Mouse (Mus musculus) myocyte (in vitro differentiated cells): Measurements from ENCODE around the gene Rfx4. TPM values are rescaled to one million over a fixed set of nuclear protein-coding genes. Genes with fewer than 3 reads are reported as not detected.

Experiments
- H3K27me3 ChIP-seq: one replicate; pipeline ENCODE4 v1.6.1; 2011; ENCODE audit not compliant: control insufficient read depth, insufficient read depth, insufficient read length
- H3K36me3 ChIP-seq: one replicate; pipeline ENCODE4 v1.6.1; 2011; ENCODE audit not compliant: control insufficient read depth, insufficient read depth
- H3K4me2 ChIP-seq: one replicate; pipeline ENCODE4 v1.6.1; 2011; ENCODE audit warnings: low read depth, control low read depth
- H3K4me3 ChIP-seq: one replicate; pipeline ENCODE4 v1.5.1; 2011; ENCODE audit warnings: mild to moderate bottlenecking, control low read depth, moderate library complexity
- H3K79me2 ChIP-seq: one replicate; pipeline ENCODE4 v1.6.1; 2011; ENCODE audit not compliant: control insufficient read depth, insufficient read depth
- H3ac ChIP-seq: one replicate; pipeline ENCODE4 v1.6.1; 2011; ENCODE audit not compliant: control insufficient read depth, insufficient read length
- CEBPB ChIP-seq: IDR thresholded peaks from 2 replicates; pipeline ENCODE4 v1.6.1; 2011; ENCODE audit warnings: mild to moderate bottlenecking, moderate library complexity; ENCODE audit not compliant: poor library complexity, insufficient read depth, severe bottlenecking
- E2F4 ChIP-seq: IDR thresholded peaks from one replicate; pipeline ENCODE4 v1.6.1; 2011; ENCODE audit warnings: mild to moderate bottlenecking, control low read depth, moderate library complexity; ENCODE audit not compliant: insufficient read depth
- MAX ChIP-seq: IDR thresholded peaks from one replicate; pipeline ENCODE4 v1.6.1; 2011; ENCODE audit warnings: low read depth, mild to moderate bottlenecking, control low read depth
- MYOD1 ChIP-seq, 3 experiments: IDR thresholded peaks; one replicate each; pipeline ENCODE4 v1.6.1; 2011; ENCODE audit warnings: control low read depth in 2 of 3, low read depth in 2 of 3, mild to moderate bottlenecking in 2 of 3, moderate library complexity in 1 of 3; ENCODE audit not compliant: insufficient read length in 2 of 3, control insufficient read depth in 1 of 3
- MYOG ChIP-seq, 3 experiments: IDR thresholded peaks; one replicate each; pipeline ENCODE4 v1.6.1; 2011; ENCODE audit warnings: control low read depth in 2 of 3, low read depth in 2 of 3, mild to moderate bottlenecking in 2 of 3; ENCODE audit not compliant: insufficient read length in 2 of 3, control insufficient read depth in 1 of 3, insufficient read depth in 1 of 3
- POLR2A ChIP-seq: IDR thresholded peaks from one replicate; pipeline ENCODE4 v1.6.1; 2011; ENCODE audit warnings: low read depth, mild to moderate bottlenecking, control low read depth, moderate library complexity; ENCODE audit not compliant: insufficient read length
- POLR2AphosphoS2 ChIP-seq: IDR thresholded peaks from one replicate; pipeline ENCODE4 v1.6.1; 2011; ENCODE audit warnings: low read depth, control low read depth; ENCODE audit not compliant: insufficient read length
- REST ChIP-seq: IDR thresholded peaks from one replicate; pipeline ENCODE4 v1.6.1; 2011; ENCODE audit warnings: mild to moderate bottlenecking, control low read depth, moderate library complexity; ENCODE audit not compliant: insufficient read depth, insufficient read length
- SRF ChIP-seq: IDR thresholded peaks from one replicate; pipeline ENCODE4 v1.6.1; 2011; ENCODE audit warnings: low read depth; ENCODE audit not compliant: control insufficient read depth, insufficient read length
- TCF12 ChIP-seq: IDR thresholded peaks from one replicate; pipeline ENCODE4 v1.6.1; 2011; ENCODE audit warnings: mild to moderate bottlenecking, control low read depth; ENCODE audit not compliant: poor library complexity, insufficient read depth, severe bottlenecking
- TCF3 ChIP-seq: IDR thresholded peaks from one replicate; pipeline ENCODE4 v1.6.1; 2011; ENCODE audit warnings: low read depth, control low read depth; ENCODE audit not compliant: insufficient read length
- USF1 ChIP-seq: IDR thresholded peaks from one replicate; pipeline ENCODE4 v1.6.1; 2011; ENCODE audit warnings: low read depth, mild to moderate bottlenecking, control low read depth, moderate library complexity
- polyA plus RNA-seq: library from polyadenylated mRNA; unstranded; fragments of >200 nt; fragmentation: generic; extraction: Trizol; gene quantifications from one replicate; pipeline ENCODE4 v1.2.1, GENCODE M21; 2012; ENCODE audit warnings: missing spikeins

The Rfx4 gene
- polyA plus RNA-seq, 1 experiment = 0.12 TPM

- Histone ChIP-seq H3K4me3 (no peak overlapping the region), H3K27me3 (peaks cover 4% of the 10 kb centered on the region), H3K4me2 (no peak overlapping the region), H3K36me3 (no peaks in the 10 kb centered on the region), H3K79me2 (no peaks in the 10 kb centered on the region), H3ac (no peak overlapping the region)
- TF ChIP-seq E2F4 (no peak), CEBPB (no peak), POLR2A (no peak), MYOD1 (IDR thresholded peaks at IDR 0.05; ENCODE audit: control insufficient read depth in 1 of 3, insufficient read length in 2 of 3, low read depth in 2 of 3) (no peak), MAX (no peak), SRF (no peak), TCF3 (no peak), TCF12 (no peak), USF1 (no peak), MYOG (IDR thresholded peaks at IDR 0.05; ENCODE audit: control insufficient read depth in 1 of 3, insufficient read depth in 1 of 3, insufficient read length in 2 of 3, low read depth in 2 of 3) (no peak), REST (no peak), POLR2AphosphoS2 (no peak)
Measured at GRCm38 (mm10) chr10:84858806-84859496, 103.1 kb downstream of the Rfx4 start.

DNA sequence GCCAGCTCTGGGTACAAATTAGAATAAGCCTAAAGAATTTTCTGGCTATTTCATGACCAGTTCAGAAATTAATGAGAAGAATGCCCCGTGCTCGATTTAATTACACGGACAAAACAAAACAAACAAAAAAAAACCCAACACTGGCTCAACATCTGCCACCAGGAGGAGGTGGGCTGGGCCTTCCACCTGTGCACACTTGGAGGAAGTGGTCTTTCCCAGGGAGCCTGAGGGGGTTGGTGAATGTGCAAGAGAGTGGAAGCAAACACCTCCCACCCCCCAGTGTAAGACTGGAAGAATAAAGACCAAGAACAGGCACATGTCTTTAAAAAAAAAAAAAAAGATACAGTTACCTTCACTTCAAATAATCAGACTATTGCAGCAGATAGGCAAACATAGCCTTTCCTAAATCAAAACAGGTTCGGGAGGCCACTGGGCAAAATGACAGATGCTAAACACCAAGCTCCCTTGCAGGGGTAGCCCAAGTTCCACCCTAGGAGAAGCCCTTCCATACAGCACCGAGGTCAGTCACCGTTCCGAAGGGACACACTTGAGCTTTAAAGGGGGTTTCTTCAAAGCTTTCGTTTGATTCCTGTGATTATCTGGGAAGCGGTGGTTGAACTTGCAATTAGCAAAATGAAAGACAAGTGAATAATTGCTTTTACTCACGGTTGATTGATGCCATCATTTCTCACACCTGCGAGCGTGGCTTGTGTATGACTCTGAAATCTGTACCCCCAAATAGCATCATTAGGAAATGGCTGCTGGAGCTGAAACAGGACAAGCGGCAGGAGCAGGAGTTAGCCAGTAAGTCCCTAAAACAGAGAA lies 103.9 kb downstream of the Rfx4 start:
- H3K79me2 ChIP-seq = no peaks in the 10 kb centered on the region
- H3K4me2 ChIP-seq = no peak overlapping the region
- H3K36me3 ChIP-seq = no peaks in the 10 kb centered on the region
- TF ChIP-seq TCF12 (no peak), E2F4 (no peak), SRF (no peak), MYOD1 (IDR thresholded peaks at IDR 0.05; ENCODE audit: control insufficient read depth in 1 of 3, insufficient read length in 2 of 3, low read depth in 2 of 3) (no peak), TCF3 (no peak), POLR2AphosphoS2 (no peak), REST (no peak), CEBPB (no peak), USF1 (no peak), MAX (no peak), POLR2A (no peak), MYOG (IDR thresholded peaks at IDR 0.05; ENCODE audit: control insufficient read depth in 1 of 3, insufficient read depth in 1 of 3, insufficient read length in 2 of 3, low read depth in 2 of 3) (no peak)
- peaks cover 4% of the 10 kb centered on the region for H3K27me3 ChIP-seq
- H3K4me3 ChIP-seq = no peak overlapping the region
- no peak overlapping the region for H3ac ChIP-seq

- H3K27me3 ChIP-seq = peaks cover 4% of the 10 kb centered on the region
- H3K36me3 ChIP-seq = no peaks in the 10 kb centered on the region
- H3K79me2 ChIP-seq = no peaks in the 10 kb centered on the region
- TF ChIP-seq MYOD1 (IDR thresholded peaks at IDR 0.05; ENCODE audit: control insufficient read depth in 1 of 3, insufficient read length in 2 of 3, low read depth in 2 of 3) (no peak), TCF3 (no peak), E2F4 (no peak), POLR2AphosphoS2 (no peak), SRF (no peak), REST (no peak), POLR2A (no peak), USF1 (no peak), CEBPB (no peak), MYOG (IDR thresholded peaks at IDR 0.05; ENCODE audit: control insufficient read depth in 1 of 3, insufficient read depth in 1 of 3, insufficient read length in 2 of 3, low read depth in 2 of 3) (no peak), MAX (no peak), TCF12 (no peak)
- no peak overlapping the region for H3ac ChIP-seq
- H3K4me2 ChIP-seq = no peak overlapping the region
- H3K4me3 ChIP-seq = no peak overlapping the region
Measured at GRCm38 (mm10) chr10:84863488-84863887, 107.6 kb downstream of the Rfx4 start.

DNA sequence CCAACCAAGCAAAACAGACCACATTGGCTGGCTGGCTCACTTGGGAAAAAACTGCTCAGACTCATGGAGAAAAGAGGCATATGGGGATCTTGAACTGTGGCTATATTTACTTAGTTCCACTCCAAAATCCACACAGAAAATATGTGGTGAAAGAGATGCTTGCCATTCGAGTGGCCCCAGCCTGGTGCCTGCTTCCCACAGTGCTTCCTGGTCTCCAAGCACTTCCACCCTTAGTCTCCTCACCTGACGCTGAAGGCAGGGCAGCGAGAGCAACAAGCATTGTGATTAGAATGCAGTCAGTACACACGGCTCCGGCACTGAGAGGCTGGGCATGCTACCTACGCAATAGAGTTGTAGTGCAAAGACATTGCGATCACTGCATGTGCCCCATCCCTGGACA lies 111.7 kb downstream of the Rfx4 start:
- Histone ChIP-seq H3K4me2 (no peak overlapping the region), H3K4me3 (no peak overlapping the region), H3K27me3 (peaks cover 4% of the 10 kb centered on the region), H3ac (no peak overlapping the region), H3K36me3 (no peaks in the 10 kb centered on the region), H3K79me2 (no peaks in the 10 kb centered on the region)
- no peak for TF ChIP-seq SRF
- TF ChIP-seq POLR2AphosphoS2 = no peak
- TF ChIP-seq POLR2A = no peak
- no peak for TF ChIP-seq TCF3
- no peak for TF ChIP-seq REST
- no peak for TF ChIP-seq MAX
